Comparison of ENCODE assay signal across 12 mouse cellular contexts in the genomic region with DNA sequence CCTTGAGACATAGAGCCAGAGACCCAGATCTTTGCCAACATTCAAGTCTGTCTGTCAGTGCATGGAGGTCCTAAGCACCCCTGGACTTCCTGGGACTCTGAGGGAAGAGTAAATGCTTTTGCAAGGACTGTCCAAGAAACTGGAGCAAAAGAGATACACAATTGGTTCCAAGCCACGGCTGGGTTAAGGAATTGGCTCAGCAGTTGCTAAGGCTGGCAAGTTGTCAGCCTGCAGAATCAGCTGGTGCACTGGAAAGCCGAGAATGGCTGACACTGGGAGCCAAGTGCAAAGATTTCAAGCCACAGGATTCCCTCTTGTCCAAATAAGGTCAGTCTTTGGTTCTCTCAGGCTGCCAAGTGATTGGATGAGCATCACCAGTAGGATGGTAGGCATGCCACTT.
DNase-seq lines count a peak whose midpoint lies in the region; ATAC-seq and TF ChIP-seq lines count a peak whose summit lies in the region.
"Had no signal": no experiment of that assay in that cellular context is flagged by ENCODE, and none has a peak within 500 bp of the region (broad histone marks: within the 10 kb centered on the region; RNA-seq: fewer than 3 reads in every experiment).

No protein-coding gene starts in this region.

- peak; percentile 45 to 48 for DNase-seq in heart, adult 18-20 months
- DNase-seq in midbrain, embryonic 11.5 days (ENCODE audit: low spot score, missing footprints) = peak; percentile 56
- DNase-seq in cerebellum, adult 2 months = peak; percentile 59 to 68
- DNase-seq in heart, postnatal 36 days = peak; percentile 36 to 39
- DNase-seq in thymus, postnatal 25 days = no peak
- DNase-seq: thymus, postnatal 36 days had no signal

- no peak overlapping the region for H3K9ac ChIP-seq in heart, embryonic 11.5 days (ENCODE audit: low read depth, low read length)
- no peak overlapping the region for H3K9ac ChIP-seq in midbrain, embryonic 11.5 days (ENCODE audit: low read length)
- H3K9ac ChIP-seq in midbrain, embryonic 16.5 days (ENCODE audit: low read depth, low read length) = no peak overlapping the region
- no peak overlapping the region for H3K9ac ChIP-seq in kidney, embryonic 14.5 days (ENCODE audit: low read depth, low read length)
- H3K9ac ChIP-seq: embryonic facial prominence, embryonic 12.5 days; limb, embryonic 15.5 days; midbrain, embryonic 13.5 days had no signal

- no peaks in the 10 kb centered on the region for H3K36me3 ChIP-seq in heart, embryonic 11.5 days (ENCODE audit: control insufficient read depth, insufficient read depth, low read length)
- H3K36me3 ChIP-seq in midbrain, embryonic 11.5 days (ENCODE audit: control insufficient read depth, insufficient read depth, low read length) = no peaks in the 10 kb centered on the region
- H3K36me3 ChIP-seq in midbrain, embryonic 16.5 days (ENCODE audit: control insufficient read depth, insufficient read depth, low read length) = no peaks in the 10 kb centered on the region
- H3K36me3 ChIP-seq in kidney, embryonic 14.5 days (ENCODE audit: control insufficient read depth, insufficient read depth, low read length) = no peaks in the 10 kb centered on the region
- H3K36me3 ChIP-seq: embryonic facial prominence, embryonic 12.5 days; limb, embryonic 15.5 days; midbrain, embryonic 13.5 days had no signal

- TF ChIP-seq CTCF in cerebellum, adult 2 months (IDR thresholded peaks at IDR 0.05; ENCODE audit: borderline replicate concordance, insufficient read depth, low read depth, low read length) = no peak

- H3K27ac ChIP-seq in heart, embryonic 11.5 days (ENCODE audit: low read depth, low read length) = no peak overlapping the region
- no peak overlapping the region for H3K27ac ChIP-seq in midbrain, embryonic 11.5 days (ENCODE audit: low read depth, low read length)
- H3K27ac ChIP-seq in midbrain, embryonic 16.5 days (ENCODE audit: low read length) = no peak overlapping the region
- H3K27ac ChIP-seq in cerebellum, adult 2 months (ENCODE audit: insufficient read depth, low read length) = no peak overlapping the region
- H3K27ac ChIP-seq in kidney, embryonic 14.5 days (ENCODE audit: low read depth, low read length) = no peak overlapping the region
- H3K27ac ChIP-seq: embryonic facial prominence, embryonic 12.5 days; limb, embryonic 15.5 days; midbrain, embryonic 13.5 days had no signal

- no peaks in the 10 kb centered on the region for H3K9me3 ChIP-seq in heart, embryonic 11.5 days (replicated peaks; ENCODE audit: control insufficient read depth, low read length)
- no peaks in the 10 kb centered on the region for H3K9me3 ChIP-seq in midbrain, embryonic 11.5 days (ENCODE audit: control insufficient read depth, low read length)
- H3K9me3 ChIP-seq in midbrain, embryonic 16.5 days (replicated peaks; ENCODE audit: control insufficient read depth, low read length, poor library complexity, severe bottlenecking) = no peaks in the 10 kb centered on the region
- no peaks in the 10 kb centered on the region for H3K9me3 ChIP-seq in kidney, embryonic 14.5 days (ENCODE audit: control insufficient read depth, low read length)
- H3K9me3 ChIP-seq: embryonic facial prominence, embryonic 12.5 days; limb, embryonic 15.5 days; midbrain, embryonic 13.5 days had no signal

- H3K4me1 ChIP-seq in heart, embryonic 11.5 days (ENCODE audit: control insufficient read depth, insufficient read depth, low read length) = no peaks in the 10 kb centered on the region
- no peaks in the 10 kb centered on the region for H3K4me1 ChIP-seq in midbrain, embryonic 11.5 days (ENCODE audit: control insufficient read depth, insufficient read depth, low read length)
- H3K4me1 ChIP-seq in midbrain, embryonic 16.5 days (ENCODE audit: control insufficient read depth, insufficient read depth, low read length) = no peaks in the 10 kb centered on the region
- peaks cover 16% of the 10 kb centered on the region for H3K4me1 ChIP-seq in cerebellum, adult 2 months (ENCODE audit: control insufficient read depth, insufficient read depth, low read length)
- no peaks in the 10 kb centered on the region for H3K4me1 ChIP-seq in kidney, embryonic 14.5 days (ENCODE audit: control insufficient read depth, insufficient read depth, low read length)
- H3K4me1 ChIP-seq: embryonic facial prominence, embryonic 12.5 days; limb, embryonic 15.5 days; midbrain, embryonic 13.5 days had no signal

- no peak for TF ChIP-seq POLR2A in cerebellum, adult 2 months (IDR thresholded peaks at IDR 0.05; ENCODE audit: borderline replicate concordance, insufficient read depth, low read length)

- H3K4me2 ChIP-seq in heart, embryonic 11.5 days = no peak overlapping the region
- H3K4me2 ChIP-seq in midbrain, embryonic 11.5 days = no peak overlapping the region
- H3K4me2 ChIP-seq in midbrain, embryonic 16.5 days (ENCODE audit: low read length) = no peak overlapping the region
- no peak overlapping the region for H3K4me2 ChIP-seq in kidney, embryonic 14.5 days (replicated peaks; ENCODE audit: low read depth, low read length)
- H3K4me2 ChIP-seq: embryonic facial prominence, embryonic 12.5 days; limb, embryonic 15.5 days; midbrain, embryonic 13.5 days had no signal

- H3K4me3 ChIP-seq in heart, embryonic 11.5 days (ENCODE audit: low read depth, low read length) = no peak overlapping the region
- H3K4me3 ChIP-seq in midbrain, embryonic 11.5 days (ENCODE audit: low read depth, low read length) = no peak overlapping the region
- H3K4me3 ChIP-seq in midbrain, embryonic 16.5 days (ENCODE audit: low read depth, low read length) = no peak overlapping the region
- H3K4me3 ChIP-seq in cerebellum, adult 2 months (replicated peaks; ENCODE audit: insufficient read depth, low read depth, low read length) = no peak overlapping the region
- H3K4me3 ChIP-seq in kidney, embryonic 14.5 days (ENCODE audit: low read length) = no peak overlapping the region
- H3K4me3 ChIP-seq: embryonic facial prominence, embryonic 12.5 days; limb, embryonic 15.5 days; midbrain, embryonic 13.5 days had no signal

- no peak for ATAC-seq in heart, embryonic 11.5 days (replicated peaks; ENCODE audit: insufficient number of reproducible peaks, low FRiP score, low TSS enrichment)
- ATAC-seq in midbrain, embryonic 11.5 days (ENCODE audit: low FRiP score) = no peak
- no peak for ATAC-seq in midbrain, embryonic 16.5 days
- ATAC-seq in kidney, embryonic 14.5 days (ENCODE audit: low FRiP score, low TSS enrichment) = no peak
- ATAC-seq: midbrain, embryonic 13.5 days had no signal

- intact Hi-C loops in heart, postnatal 36 days (cut with DNase I) = no loop called here

- WGBS in heart, embryonic 11.5 days (ENCODE audit: insufficient replicate concordance) = 47% methylated on average over 2 of the region's 2 CpGs
- 74% methylated on average over 2 of the region's 2 CpGs for WGBS in midbrain, embryonic 11.5 days
- 55% methylated on average over 2 of the region's 2 CpGs for WGBS in midbrain, embryonic 16.5 days
- 3% methylated on average over 2 of the region's 2 CpGs for WGBS in cerebellum, adult 2 months
- WGBS in kidney, embryonic 14.5 days = 71% methylated on average over 2 of the region's 2 CpGs

- H3K27me3 ChIP-seq in heart, embryonic 11.5 days (ENCODE audit: control insufficient read depth, insufficient read depth, low read length) = no peaks in the 10 kb centered on the region
- no peaks in the 10 kb centered on the region for H3K27me3 ChIP-seq in midbrain, embryonic 11.5 days (ENCODE audit: control insufficient read depth, insufficient read depth, low read length)
- H3K27me3 ChIP-seq in midbrain, embryonic 16.5 days (ENCODE audit: control insufficient read depth, insufficient read depth, low read depth, low read length) = no peaks in the 10 kb centered on the region
- no peaks in the 10 kb centered on the region for H3K27me3 ChIP-seq in cerebellum, adult 2 months (ENCODE audit: control insufficient read depth, insufficient read depth, low read length)
- no peaks in the 10 kb centered on the region for H3K27me3 ChIP-seq in kidney, embryonic 14.5 days (ENCODE audit: control insufficient read depth, insufficient read depth, low read length)
- H3K27me3 ChIP-seq: embryonic facial prominence, embryonic 12.5 days; limb, embryonic 15.5 days; midbrain, embryonic 13.5 days had no signal
